Mouse (Mus musculus) kidney, postnatal 0 days (tissue): ENCODE data around the gene Csk. TPM values are rescaled to one million over a fixed set of nuclear protein-coding genes. Genes with fewer than 3 reads are reported as not detected.

Source experiments
- ATAC-seq: fragments of 200-750 bp; cut with Nextera tagmentation; replicated peaks from 2 replicates; pipeline ENCODE4 v1.8.0; 2017; ENCODE audit warnings: low read depth, moderate number of reproducible peaks, moderate TSS enrichment, moderate library complexity; ENCODE audit not compliant: low FRiP score
- DNase-seq: peaks from one replicate; pipeline ENCODE4 v3.0.0-alpha.2; 2016; ENCODE audit warnings: low spot score
- H3K27ac ChIP-seq: fragments of 300-500 bp; sonication (generic); 2 replicates; pipeline ENCODE4 v1.5.1; 2014; ENCODE audit warnings: mild to moderate bottlenecking
- H3K27me3 ChIP-seq: fragments of 300-500 bp; sonication (generic); 2 replicates; pipeline ENCODE4 v1.6.1; 2014; ENCODE audit warnings: low read length, mixed read lengths; ENCODE audit not compliant: insufficient read depth
- H3K36me3 ChIP-seq: fragments of 300-500 bp; sonication (generic); 2 replicates; pipeline ENCODE4 v1.6.1; 2014; ENCODE audit warnings: low read length, mixed read lengths; ENCODE audit not compliant: insufficient read depth
- H3K4me1 ChIP-seq: fragments of 300-500 bp; sonication (generic); replicated peaks from 2 replicates; pipeline ENCODE4 v1.6.1; 2014; ENCODE audit warnings: antibody characterized with exemption, low read length, mixed read lengths; ENCODE audit not compliant: insufficient read depth
- H3K4me2 ChIP-seq: fragments of 300-500 bp; sonication (generic); 2 replicates; pipeline ENCODE4 v1.6.1; 2014; ENCODE audit warnings: mild to moderate bottlenecking, low read length, moderate library complexity, mixed read lengths
- H3K4me3 ChIP-seq: fragments of 300-500 bp; sonication (generic); replicated peaks from 2 replicates; pipeline ENCODE4 v1.5.1; 2014; ENCODE audit warnings: low read depth, low read length
- H3K9ac ChIP-seq: fragments of 300-500 bp; sonication (generic); 2 replicates; pipeline ENCODE4 v1.6.1; 2014; ENCODE audit warnings: low read depth, low read length
- H3K9me3 ChIP-seq: fragments of 300-500 bp; sonication (generic); replicated peaks from 2 replicates; pipeline ENCODE4 v1.6.1; 2016; ENCODE audit warnings: low read length, inconsistent platforms, mixed read lengths
- CTCF ChIP-seq: IDR thresholded peaks from 2 replicates; pipeline ENCODE4 v1.5.1; 2016; ENCODE audit warnings: antibody characterized with exemption, low read depth, mild to moderate bottlenecking, moderate library complexity
- WGBS: fragments of 180-500 bp; shearing (Covaris S2); extraction: QIAGEN DNeasy Blood & Tissue Kit; methylation state at CpG from one replicate; pipeline ENCODE4 v1.1.7; 2014; 5-methylcytosine and 5-hydroxymethylcytosine counted together
- polyA plus RNA-seq: library from polyadenylated mRNA; unstranded; fragments of >200 nt; fragmentation: Nextera tagmentation; extraction: Ambion mirVana; gene quantifications from 2 replicates; pipeline ENCODE4 v1.2.1, GENCODE M21; 2015

The Csk gene
- polyA plus RNA-seq, 1 experiment from 2014 or later = 23.9 TPM

GRCm38 (mm10) chr9:57610359-57610826 is 43.0 kb downstream of the Csk start:
- H3K9ac ChIP-seq = no peak overlapping the region
- TF ChIP-seq CTCF = no peak
- H3K4me1 ChIP-seq = no peaks in the 10 kb centered on the region
- H3K36me3 ChIP-seq = no peaks in the 10 kb centered on the region
- H3K9me3 ChIP-seq = no peaks in the 10 kb centered on the region
- 51% methylated on average over 3 of the region's 3 CpGs for WGBS
- H3K27me3 ChIP-seq = no peaks in the 10 kb centered on the region
- ATAC-seq (no peak), DNase-seq (no peak)
- no peak overlapping the region for H3K4me2 ChIP-seq
- no peak overlapping the region for H3K4me3 ChIP-seq
- no peak overlapping the region for H3K27ac ChIP-seq

- Histone ChIP-seq H3K4me1 (no peaks in the 10 kb centered on the region), H3K27ac (no peak overlapping the region), H3K27me3 (no peaks in the 10 kb centered on the region), H3K4me2 (no peak overlapping the region), H3K36me3 (no peaks in the 10 kb centered on the region), H3K9me3 (no peaks in the 10 kb centered on the region), H3K9ac (no peak overlapping the region), H3K4me3 (no peak overlapping the region)
- no peak for ATAC-seq
- no peak for TF ChIP-seq CTCF
- whole genome bisulfite sequencing = 66% methylated on average over 3 of the region's 3 CpGs
- DNase-seq = peak; percentile 17
Measured at GRCm38 (mm10) chr9:57609803-57610202, 43.6 kb downstream of the Csk start.

- Histone ChIP-seq H3K4me2 (no peak within 1 kb of the TSS), H3K36me3 (no peaks in the 10 kb centered on the region), H3K9me3 (no peaks in the 10 kb centered on the region), H3K4me1 (0 out of 2 replicates have a peak, but pooled peaks cover 1% of the 10 kb centered on the region), H3K27ac (no peak within 1 kb of the TSS), H3K4me3 (no peak within 1 kb of the TSS), H3K9ac (no peak within 1 kb of the TSS), H3K27me3 (no peaks in the 10 kb centered on the region)
- no peak for TF ChIP-seq CTCF
- DNase-seq (peak; percentile 81), ATAC-seq (peak; percentile 86)
- 5% methylated on average over 24 of the region's 24 CpGs for WGBS
Measured at GRCm38 (mm10) chr9:57606139-57606851, 47.1 kb downstream of the Csk start, which contains the start of gene Cplx3. Gene Cplx3 (minus strand): TSS chr9:57606281.

- ATAC-seq = no peak
- no peak for TF ChIP-seq CTCF
Measured at GRCm38 (mm10) chr9:57605503-57605902, 47.9 kb downstream of the Csk start.

GRCm38 (mm10) chr9:57604875-57605274 is 48.6 kb downstream of the Csk start:
- Histone ChIP-seq H3K9ac (no peak overlapping the region), H3K4me1 (0 out of 2 replicates have a peak, but pooled peaks cover 8% of the 10 kb centered on the region), H3K36me3 (no peaks in the 10 kb centered on the region), H3K9me3 (no peaks in the 10 kb centered on the region), H3K4me2 (no peak overlapping the region), H3K4me3 (no peak overlapping the region), H3K27ac (no peak overlapping the region), H3K27me3 (no peaks in the 10 kb centered on the region)
- TF ChIP-seq CTCF = no peak
- DNase-seq = no peak
- WGBS = 85% methylated on average over 4 of the region's 4 CpGs
- no peak for ATAC-seq

More at GRCm38 (mm10) chr9:57605503-57605902, 47.9 kb downstream of the Csk start:
- no peaks in the 10 kb centered on the region for H3K36me3 ChIP-seq
- no peak overlapping the region for H3K4me2 ChIP-seq
- no peaks in the 10 kb centered on the region for H3K9me3 ChIP-seq
- WGBS = 20% methylated on average over 9 of the region's 9 CpGs
- no peak for DNase-seq
- H3K27me3 ChIP-seq = no peaks in the 10 kb centered on the region
- H3K27ac ChIP-seq = no peak overlapping the region
- no peak overlapping the region for H3K9ac ChIP-seq
- no peak overlapping the region for H3K4me3 ChIP-seq
- 0 out of 2 replicates have a peak, but pooled peaks cover 8% of the 10 kb centered on the region for H3K4me1 ChIP-seq

GRCm38 (mm10) chr9:57602098-57602497 is 51.3 kb downstream of the Csk start:
- Histone ChIP-seq H3K36me3 (no peaks in the 10 kb centered on the region), H3K9ac (no peak overlapping the region), H3K4me1 (0 out of 2 replicates have a peak, but pooled peaks cover 13% of the 10 kb centered on the region), H3K27ac (no peak overlapping the region), H3K4me3 (no peak overlapping the region), H3K4me2 (no peak overlapping the region), H3K9me3 (no peaks in the 10 kb centered on the region), H3K27me3 (no peaks in the 10 kb centered on the region)
- no peak for TF ChIP-seq CTCF
- DNase-seq (no peak), ATAC-seq (no peak)
- 55% methylated on average over 8 of the region's 8 CpGs for WGBS
